Mouse (Mus musculus): ENCODE measurements around the gene Olig2.
A peak's percentile ranks its signal among the peaks of the same experiment; 100 is the strongest.
"Not testable (repeated sequence)": the region's sequence is repeated elsewhere in the genome, so short reads cannot be mapped to it uniquely, and the experiment has no call there.

Gene Olig2

GRCm38 (mm10) chr16:91226883-91227759, 1.9 kb downstream of the Olig2 start:
- no peak for DNase-seq

DNA sequence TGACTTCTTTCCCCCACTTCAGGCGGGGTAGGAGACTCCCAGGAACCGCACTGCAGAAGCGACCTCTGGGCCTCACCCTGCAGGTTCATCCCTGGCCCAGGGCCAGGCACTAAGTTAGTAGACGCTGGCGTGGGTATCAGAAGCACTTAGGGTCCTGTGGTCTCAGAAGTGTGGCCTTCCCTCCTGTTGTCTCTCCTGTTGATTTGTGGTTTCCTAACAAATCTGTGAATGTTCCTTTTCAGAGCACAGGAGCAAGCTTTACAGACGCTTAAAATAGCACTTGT, 2.4 kb downstream of the Olig2 start:
- no peak for DNase-seq

- no peak for DNase-seq
Measured at GRCm38 (mm10) chr16:91228238-91229071, 3.2 kb downstream of the Olig2 start.

- DNase-seq, result no peak
Measured at GRCm38 (mm10) chr16:91229072-91229348, 3.8 kb downstream of the Olig2 start.

- no peak for DNase-seq
Measured at GRCm38 (mm10) chr16:91229643-91230042, 4.4 kb downstream of the Olig2 start.

GRCm38 (mm10) chr16:91231781-91232469, 6.7 kb downstream of the Olig2 start:
- DNase-seq, result no peak

DNA sequence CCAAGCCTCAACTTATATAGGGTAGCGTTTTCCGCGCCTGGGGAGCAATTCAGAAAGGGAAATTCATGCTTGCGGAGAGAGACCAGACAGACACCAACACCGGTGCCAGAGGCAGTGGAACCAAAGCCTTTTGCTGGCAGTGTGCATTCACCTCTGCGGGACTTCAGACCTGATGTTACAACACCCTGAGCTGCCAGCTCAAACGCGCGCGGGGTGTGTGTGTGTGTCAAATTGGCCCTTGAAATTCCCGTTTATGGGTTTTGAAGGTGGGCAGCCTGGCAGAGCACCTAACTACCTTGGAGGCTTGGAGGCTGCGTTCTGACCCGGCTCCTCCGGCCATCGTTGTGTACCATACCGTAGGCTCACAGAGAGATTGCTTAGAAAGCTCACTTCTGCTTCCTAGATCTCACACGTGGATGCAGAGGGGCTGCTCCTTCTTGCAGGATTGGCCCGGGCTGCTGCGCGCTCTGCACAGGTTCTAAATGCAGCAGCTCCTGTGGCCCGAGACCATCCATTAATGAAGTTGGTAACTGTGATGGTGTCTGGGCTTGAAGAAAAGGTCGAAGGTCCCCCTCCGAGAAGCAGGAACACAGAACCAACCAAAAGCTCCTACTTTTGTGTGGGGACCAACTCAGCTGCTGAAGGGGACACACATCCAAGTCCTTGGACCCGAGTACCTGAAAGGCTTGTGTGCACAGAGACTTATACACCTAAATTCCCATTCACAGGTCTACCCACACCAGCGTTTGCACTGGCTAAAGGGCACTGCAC, 7.4 kb downstream of the Olig2 start:
- DNase-seq, result no peak

DNA sequence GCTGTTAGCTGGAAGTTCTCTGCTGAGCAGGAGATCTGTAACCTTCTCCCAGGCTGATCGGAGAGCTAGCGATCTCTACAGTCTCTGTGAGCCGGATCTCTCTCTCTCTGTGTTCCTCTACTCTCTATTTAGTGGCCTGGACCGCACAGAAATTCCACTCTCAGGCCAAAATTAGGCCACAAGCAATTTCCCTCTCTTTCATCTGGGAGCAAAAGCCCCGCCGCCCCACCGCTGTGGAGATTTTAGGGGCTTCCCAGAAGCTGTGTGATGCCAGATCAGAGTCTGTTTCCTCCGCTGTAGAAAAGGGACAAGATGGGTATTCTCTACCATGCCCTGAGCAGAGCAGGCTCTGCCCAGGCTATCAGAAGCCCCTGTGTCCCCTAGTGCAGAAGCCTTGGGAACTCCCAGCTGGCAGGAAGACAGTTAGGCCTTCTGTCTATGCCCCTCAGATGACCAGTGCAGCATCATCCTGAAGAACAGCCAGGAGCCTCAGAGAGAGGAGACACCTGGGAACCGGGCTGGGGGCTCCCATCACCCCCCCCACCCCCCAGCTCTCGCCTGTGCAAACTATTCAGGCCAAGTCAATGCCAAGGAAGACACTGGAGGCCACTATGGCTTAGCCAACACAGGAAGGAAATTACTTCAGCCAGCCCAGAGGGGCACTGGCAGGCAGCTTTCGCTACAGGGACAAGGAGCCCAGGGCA, 8.1 kb downstream of the Olig2 start:
- DNase-seq, result no peak

GRCm38 (mm10) chr16:91239024-91239423, 13.8 kb downstream of the Olig2 start:
- no peak for DNase-seq

- no peak for DNase-seq
Measured at GRCm38 (mm10) chr16:91246292-91246691, 21.0 kb downstream of the Olig2 start.

DNA sequence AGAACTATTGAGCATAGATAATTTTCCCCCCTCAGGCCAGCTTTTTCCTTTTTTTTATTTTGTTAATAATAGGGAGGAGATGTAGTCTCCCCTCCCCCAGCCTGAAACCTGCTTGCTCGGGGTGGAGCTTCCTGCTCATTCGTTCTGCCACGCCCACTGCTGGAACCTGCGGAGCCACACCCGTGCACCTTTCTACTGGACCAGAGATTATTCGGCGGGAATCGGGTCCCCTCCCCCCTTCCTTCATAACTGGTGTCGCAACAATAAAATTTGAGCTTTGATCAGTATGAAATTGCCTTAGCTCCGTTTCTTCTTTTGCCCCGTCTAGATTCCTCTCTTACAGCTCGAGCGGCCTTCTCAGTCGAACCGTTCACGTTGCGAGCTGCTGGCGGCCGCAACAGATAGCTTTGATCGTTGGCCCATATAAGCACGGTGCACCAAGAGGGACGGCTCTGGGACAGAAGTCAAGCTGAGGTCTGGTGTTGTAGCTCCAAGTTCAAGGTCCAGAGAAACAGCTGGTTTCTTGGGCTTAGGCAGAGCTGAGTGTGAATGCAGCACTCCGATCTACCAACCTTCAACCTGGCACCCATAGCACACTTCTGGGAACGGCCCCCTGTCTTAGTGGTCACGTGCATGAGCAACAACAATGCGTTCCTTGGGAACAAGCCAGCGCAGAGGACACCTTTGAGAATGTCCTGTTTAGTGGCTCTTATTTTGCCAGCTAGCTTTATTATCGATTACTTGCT, 30.3 kb downstream of the Olig2 start:
- not testable (repeated sequence) for DNase-seq

GRCm38 (mm10) chr16:91258956-91259355, 33.7 kb downstream of the Olig2 start:
- no peak for DNase-seq

- no peak for DNase-seq
Measured at GRCm38 (mm10) chr16:91260861-91261260, 35.6 kb downstream of the Olig2 start.

GRCm38 (mm10) chr16:91262467-91263220, 37.4 kb downstream of the Olig2 start:
- DNase-seq, result peak; percentile 18

GRCm38 (mm10) chr16:91265972-91266371, 40.7 kb downstream of the Olig2 start:
- peak; percentile 20 for DNase-seq

- DNase-seq, result no peak
Measured at GRCm38 (mm10) chr16:91268724-91269452, 43.6 kb downstream of the Olig2 start.

DNA sequence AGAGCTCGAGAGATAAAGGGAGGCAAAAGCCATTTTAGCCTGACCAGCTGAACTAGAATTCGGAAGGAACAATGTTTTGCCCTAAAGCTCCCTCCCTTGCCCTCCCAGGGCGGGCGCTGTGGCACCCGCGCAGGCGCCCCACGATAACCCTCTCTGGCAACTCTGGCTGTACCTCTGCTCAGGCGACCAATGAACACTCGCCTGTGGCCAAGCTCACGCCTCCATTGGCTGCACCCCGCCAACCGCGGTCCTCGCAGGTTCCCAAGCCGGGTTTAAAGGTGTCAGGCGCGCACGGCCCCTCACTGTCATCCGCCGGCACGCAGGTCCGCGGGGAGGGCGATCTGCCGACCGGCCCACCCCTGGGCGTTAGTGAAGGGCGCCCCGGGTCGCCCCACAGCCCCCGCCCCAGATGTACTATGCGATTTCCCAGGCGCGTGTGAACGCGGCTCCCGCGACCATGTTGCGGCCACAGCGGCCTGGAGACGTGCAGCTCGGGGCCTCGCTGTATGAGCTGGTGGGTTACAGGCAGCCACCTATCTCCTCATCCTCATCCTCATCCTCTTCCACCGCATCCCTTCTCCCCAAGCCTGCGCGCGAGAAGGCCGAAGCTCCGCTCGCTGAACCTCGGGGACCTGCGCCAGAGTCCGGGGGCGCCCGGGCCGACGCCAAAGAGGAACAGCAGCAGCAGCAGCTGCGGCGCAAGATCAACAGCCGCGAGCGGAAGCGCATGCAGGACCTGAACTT, 44.4 kb downstream of the Olig2 start, which contains the start of gene Olig1:
Gene Olig1 (plus strand): TSS at position 305 of the 744 bp plus-strand sequence.
- peak; percentile 33 for DNase-seq

DNA sequence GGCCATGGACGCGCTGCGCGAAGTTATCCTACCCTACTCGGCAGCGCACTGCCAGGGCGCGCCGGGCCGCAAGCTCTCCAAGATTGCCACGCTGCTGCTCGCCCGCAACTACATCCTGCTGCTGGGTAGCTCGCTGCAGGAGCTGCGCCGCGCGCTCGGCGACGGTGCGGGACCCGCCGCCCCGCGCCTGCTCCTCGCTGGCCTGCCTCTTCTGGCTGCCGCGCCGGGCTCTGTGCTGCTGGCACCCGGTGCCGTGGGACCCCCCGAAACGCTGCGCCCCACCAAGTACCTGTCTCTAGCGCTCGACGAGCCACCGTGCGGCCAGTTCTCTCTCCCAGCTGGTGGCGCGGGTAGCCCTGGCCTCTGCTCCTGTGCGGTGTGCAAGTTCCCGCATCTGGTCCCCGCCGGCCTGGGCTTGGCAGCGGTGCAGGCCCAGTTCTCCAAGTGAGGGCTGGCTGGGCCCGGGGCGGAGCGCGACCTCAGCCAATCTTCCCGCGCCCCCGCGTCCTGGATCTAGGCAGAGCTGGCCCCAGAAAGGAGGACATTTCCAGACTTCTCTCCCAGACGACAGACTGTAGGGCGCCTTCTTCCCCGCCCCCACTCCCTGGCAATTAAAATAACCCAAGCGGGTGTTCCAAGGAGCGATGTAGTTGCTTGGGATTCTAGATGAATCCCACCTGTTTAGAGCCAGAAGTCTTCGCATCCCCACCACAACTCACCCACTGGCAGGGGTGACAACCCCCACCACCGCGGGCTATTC, 45.1 kb downstream of the Olig2 start:
- no peak for DNase-seq

All from cerebellum, adult 9-10 months (tissue).